Mouse (Mus musculus): ENCODE data around the gene Ethe1.

- no peak for TF ChIP-seq CTCF (IDR thresholded peaks at IDR 0.05; ENCODE audit: borderline replicate concordance, extremely low read depth, insufficient read depth, insufficient read length)
- no peak for TF ChIP-seq POLR2A (IDR thresholded peaks at IDR 0.05; ENCODE audit: borderline replicate concordance, extremely low read depth, insufficient read depth, insufficient read length, poor library complexity, severe bottlenecking)
These were observed 41.2 kb upstream of the Ethe1 start, which contains the start of the genes Pinlyp and Xrcc1 for GRCm38 (mm10) chr7:24546068-24546614.

All from brain, embryonic 14.5 days (tissue).